Mouse (Mus musculus): ENCODE measurements around the gene Kifc5b. TPM values are rescaled to one million over a fixed set of nuclear protein-coding genes. Genes with fewer than 3 reads are reported as not detected.

The Kifc5b gene
- polyA plus RNA-seq, 2 experiments: 2.7 to 13.8 TPM

GRCm38 (mm10) chr17:26949866-26950265 is 33.0 kb downstream of the Kifc5b start:
- TF ChIP-seq EP300 (IDR thresholded peaks at IDR 0.05; ENCODE audit: low read depth): no peak
- no peak for TF ChIP-seq CTCF (IDR thresholded peaks at IDR 0.05; ENCODE audit: low read depth)
- H3K9ac ChIP-seq (replicated peaks): no peak overlapping the region
- H3K27me3 ChIP-seq (ENCODE audit: control insufficient read depth, insufficient read depth, low read length): no peaks in the 10 kb centered on the region; the same call in 1 of the 2 replicates
- peaks cover 5 to 26% of the 10 kb centered on the region in 2 experiments for H3K4me1 ChIP-seq (replicated peaks; ENCODE audit: control insufficient read depth in 2 of 2, insufficient read depth in 2 of 2, low read length in 1 of 2)
- ATAC-seq (ENCODE audit: insufficient read depth): no peak
- WGBS (ENCODE audit: insufficient replicate concordance): 50% methylated on average over 5 of the region's 5 CpGs
- H3K4me3 ChIP-seq (ENCODE audit: insufficient read depth in 1 of 2, low read depth in 2 of 2, low read length in 2 of 2): no peak overlapping the region
- H3K27ac ChIP-seq: no peak overlapping the region
- H3K9me3 ChIP-seq (ENCODE audit: control insufficient read depth, low read length): no peaks in the 10 kb centered on the region
- no peak overlapping the region for H3K4me2 ChIP-seq (ENCODE audit: low read depth)
- DNase-seq (ENCODE audit: low read depth in 3 of 3, low spot score in 3 of 3): no peak
- H3K36me3 ChIP-seq (replicated peaks; ENCODE audit: control insufficient read depth, insufficient read depth, low read depth): no peaks in the 10 kb centered on the region

- DNase-seq (ENCODE audit: low read depth in 3 of 3, low spot score in 3 of 3): no peak
- Histone ChIP-seq H3K36me3 (replicated peaks; ENCODE audit: control insufficient read depth, insufficient read depth, low read depth) (no peaks in the 10 kb centered on the region), H3K9me3 (ENCODE audit: control insufficient read depth, low read length) (no peaks in the 10 kb centered on the region), H3K27ac (no peak overlapping the region), H3K4me2 (ENCODE audit: low read depth) (peak overlapping the region; percentile 65; the same call in 1 of the 2 replicates), H3K27me3 (ENCODE audit: control insufficient read depth, insufficient read depth, low read length) (no peaks in the 10 kb centered on the region; the same call in 1 of the 2 replicates), H3K4me3 (ENCODE audit: insufficient read depth in 1 of 2, low read depth in 2 of 2, low read length in 2 of 2) (no peak overlapping the region), H3K9ac (replicated peaks) (no peak overlapping the region), H3K4me1 (replicated peaks; ENCODE audit: control insufficient read depth in 2 of 2, insufficient read depth in 2 of 2, low read length in 1 of 2) (peaks cover 11 to 33% of the 10 kb centered on the region in 2 experiments)
- no peak for TF ChIP-seq CTCF (IDR thresholded peaks at IDR 0.05; ENCODE audit: low read depth)
- TF ChIP-seq EP300 (IDR thresholded peaks at IDR 0.05; ENCODE audit: low read depth): no peak
- WGBS (ENCODE audit: insufficient replicate concordance): 40% methylated on average over 7 of the region's 7 CpGs
- ATAC-seq (ENCODE audit: insufficient read depth): no peak
Measured at GRCm38 (mm10) chr17:26950560-26951288, 33.8 kb downstream of the Kifc5b start.

- no peak overlapping the region for H3K27ac ChIP-seq
- no peak for ATAC-seq (ENCODE audit: insufficient read depth)
- no peaks in the 10 kb centered on the region for H3K9me3 ChIP-seq (ENCODE audit: control insufficient read depth, low read length)
- TF ChIP-seq CTCF (IDR thresholded peaks at IDR 0.05; ENCODE audit: low read depth) (no peak), EP300 (IDR thresholded peaks at IDR 0.05; ENCODE audit: low read depth) (no peak)
- DNase-seq (ENCODE audit: low read depth in 3 of 3, low spot score in 3 of 3): no peak
- H3K27me3 ChIP-seq (ENCODE audit: control insufficient read depth, insufficient read depth, low read length): no peaks in the 10 kb centered on the region; the same call in 1 of the 2 replicates
- 4% methylated on average over 10 of the region's 11 CpGs for WGBS (ENCODE audit: insufficient replicate concordance)
- no peaks in the 10 kb centered on the region for H3K36me3 ChIP-seq (replicated peaks; ENCODE audit: control insufficient read depth, insufficient read depth, low read depth)
- peaks cover 18 to 40% of the 10 kb centered on the region in 2 experiments for H3K4me1 ChIP-seq (replicated peaks; ENCODE audit: control insufficient read depth in 2 of 2, insufficient read depth in 2 of 2, low read length in 1 of 2)
- peak overlapping the region; percentile 65 for H3K4me2 ChIP-seq (ENCODE audit: low read depth)
- peak overlapping the region; percentile 10 to 11; a peak in 3 of 4 replicates for H3K4me3 ChIP-seq (ENCODE audit: insufficient read depth in 1 of 2, low read depth in 2 of 2, low read length in 2 of 2)
- H3K9ac ChIP-seq (replicated peaks): no peak overlapping the region
Measured at GRCm38 (mm10) chr17:26951406-26951805, 34.5 kb downstream of the Kifc5b start.

GRCm38 (mm10) chr17:26951952-26952877 is 35.3 kb downstream of the Kifc5b start:
- ATAC-seq (ENCODE audit: insufficient read depth) (no peak), DNase-seq (ENCODE audit: low read depth in 3 of 3, low spot score in 3 of 3) (no peak)
- 10% methylated on average over 23 of the region's 23 CpGs for WGBS (ENCODE audit: insufficient replicate concordance)
- peak overlapping the region; percentile 15 for H3K9ac ChIP-seq (replicated peaks)
- H3K27me3 ChIP-seq (ENCODE audit: control insufficient read depth, insufficient read depth, low read length): no peaks in the 10 kb centered on the region; the same call in 1 of the 2 replicates
- peak overlapping the region; percentile 65 for H3K4me2 ChIP-seq (ENCODE audit: low read depth)
- peak overlapping the region; percentile 10 to 18; a peak in 3 of 4 replicates for H3K4me3 ChIP-seq (ENCODE audit: insufficient read depth in 1 of 2, low read depth in 2 of 2, low read length in 2 of 2)
- TF ChIP-seq EP300 (IDR thresholded peaks at IDR 0.05; ENCODE audit: low read depth): no peak
- H3K27ac ChIP-seq: no peak overlapping the region
- H3K9me3 ChIP-seq (ENCODE audit: control insufficient read depth, low read length): no peaks in the 10 kb centered on the region
- H3K36me3 ChIP-seq (replicated peaks; ENCODE audit: control insufficient read depth, insufficient read depth, low read depth): no peaks in the 10 kb centered on the region
- H3K4me1 ChIP-seq (replicated peaks; ENCODE audit: control insufficient read depth in 2 of 2, insufficient read depth in 2 of 2, low read length in 1 of 2): peaks cover 22 to 48% of the 10 kb centered on the region in 2 experiments

GRCm38 (mm10) chr17:26953201-26953600 is 36.3 kb downstream of the Kifc5b start:
- Histone ChIP-seq H3K4me3 (ENCODE audit: insufficient read depth in 1 of 2, low read depth in 2 of 2, low read length in 2 of 2) (no peak overlapping the region), H3K27ac (no peak overlapping the region), H3K27me3 (ENCODE audit: control insufficient read depth, insufficient read depth, low read length) (no peaks in the 10 kb centered on the region; the same call in 1 of the 2 replicates), H3K9me3 (ENCODE audit: control insufficient read depth, low read length) (no peaks in the 10 kb centered on the region), H3K36me3 (replicated peaks; ENCODE audit: control insufficient read depth, insufficient read depth, low read depth) (no peaks in the 10 kb centered on the region), H3K9ac (replicated peaks) (no peak overlapping the region), H3K4me1 (replicated peaks; ENCODE audit: control insufficient read depth in 2 of 2, insufficient read depth in 2 of 2, low read length in 1 of 2) (peaks cover 26 to 53% of the 10 kb centered on the region in 2 experiments), H3K4me2 (ENCODE audit: low read depth) (no peak overlapping the region)
- WGBS (ENCODE audit: insufficient replicate concordance): 48% methylated on average over 6 of the region's 6 CpGs
- TF ChIP-seq EP300 (IDR thresholded peaks at IDR 0.05; ENCODE audit: low read depth) (no peak), CTCF (IDR thresholded peaks at IDR 0.05; ENCODE audit: low read depth) (no peak)
- ATAC-seq (ENCODE audit: insufficient read depth): no peak
- DNase-seq (ENCODE audit: low read depth in 3 of 3, low spot score in 3 of 3): no peak

All from liver, embryonic 14.5 days (tissue).